Mouse (Mus musculus) thymus, postnatal 0 days (tissue): ENCODE measurements around the gene Tgfb1. TPM values are rescaled to one million over a fixed set of nuclear protein-coding genes. Genes with fewer than 3 reads are reported as not detected.
A peak's percentile ranks its signal among the peaks of the same experiment; 100 is the strongest.
"Not testable (repeated sequence)": the region's sequence is repeated elsewhere in the genome, so short reads cannot be mapped to it uniquely, and the experiment has no call there.

Experiments
- DNase-seq: peaks from one replicate; pipeline ENCODE4 v3.0.0-alpha.2; 2015; ENCODE audit warnings: low spot score
- polyA plus RNA-seq: library from polyadenylated mRNA; unstranded; fragments of >200 nt; fragmentation: Nextera tagmentation; extraction: Ambion mirVana; gene quantifications from 2 replicates; pipeline ENCODE4 v1.2.1, GENCODE M21; 2015

Gene Tgfb1
- polyA plus RNA-seq, 1 experiment from 2014 or later = 11.6 TPM

GRCm38 (mm10) chr7:25703793-25704494 is 17.1 kb downstream of the Tgfb1 start:
- no peak for DNase-seq

- no peak for DNase-seq
These were observed 18.0 kb downstream of the Tgfb1 start for GRCm38 (mm10) chr7:25704716-25705364.

- DNase-seq = no peak
These were observed 19.0 kb downstream of the Tgfb1 start for GRCm38 (mm10) chr7:25705801-25706251.

GRCm38 (mm10) chr7:25706578-25707170 is 19.9 kb downstream of the Tgfb1 start:
- DNase-seq = no peak

GRCm38 (mm10) chr7:25707581-25708292 is 20.9 kb downstream of the Tgfb1 start:
- DNase-seq = no peak

GRCm38 (mm10) chr7:25709961-25710360 is 23.2 kb downstream of the Tgfb1 start:
- no peak for DNase-seq

GRCm38 (mm10) chr7:25710519-25711130 is 23.8 kb downstream of the Tgfb1 start:
- no peak for DNase-seq

GRCm38 (mm10) chr7:25711165-25711564 is 24.4 kb downstream of the Tgfb1 start:
- no peak for DNase-seq

GRCm38 (mm10) chr7:25711731-25712197 is 25.0 kb downstream of the Tgfb1 start:
- no peak for DNase-seq

GRCm38 (mm10) chr7:25712801-25713200 is 26.0 kb downstream of the Tgfb1 start:
- DNase-seq = no peak

- no peak for DNase-seq
These were observed 27.8 kb downstream of the Tgfb1 start for GRCm38 (mm10) chr7:25714581-25714980.

- DNase-seq = no peak
These were observed 29.0 kb downstream of the Tgfb1 start for GRCm38 (mm10) chr7:25715731-25716271.

- DNase-seq = no peak
These were observed 30.7 kb downstream of the Tgfb1 start for GRCm38 (mm10) chr7:25717478-25717877.

GRCm38 (mm10) chr7:25718788-25719417 is 32.1 kb downstream of the Tgfb1 start, which contains the start of gene Ccdc97:
Ccdc97 (minus strand) TSS chr7:25719088.
- DNase-seq = peak; percentile 96

- peak; percentile 65 for DNase-seq
These were observed 33.2 kb downstream of the Tgfb1 start for GRCm38 (mm10) chr7:25719761-25720610.

GRCm38 (mm10) chr7:25720760-25721159 is 34.0 kb downstream of the Tgfb1 start:
- no peak for DNase-seq

GRCm38 (mm10) chr7:25721776-25722175 is 35.0 kb downstream of the Tgfb1 start:
- DNase-seq = not testable (repeated sequence)

- DNase-seq = no peak
These were observed 39.1 kb downstream of the Tgfb1 start for GRCm38 (mm10) chr7:25725886-25726285.

- no peak for DNase-seq
These were observed 41.0 kb downstream of the Tgfb1 start for GRCm38 (mm10) chr7:25727800-25728199.
